Mouse (Mus musculus): Measurements from ENCODE around the gene Slc16a3. TPM values are rescaled to one million over a fixed set of nuclear protein-coding genes. Genes with fewer than 3 reads are reported as not detected.

Gene Slc16a3
- polyA plus RNA-seq (2016; fragmentation: Nextera tagmentation; extraction: Ambion mirVana) = 34.2 and 36.4 TPM in 2 replicates

GRCm38 (mm10) chr11:120948328-120948727, at the start of gene Slc16a3:
Gene Slc16a3 (plus strand): TSS chr11:120948480.
- no peaks in the 10 kb centered on the region for H3K36me3 ChIP-seq (replicated peaks)
- peak within 1 kb of the TSS; percentile 46 for H3K4me3 ChIP-seq (replicated peaks)
- H3K4me1 ChIP-seq = peaks cover 43% of the 10 kb centered on the region
- peaks cover 37% of the 10 kb centered on the region for H3K27me3 ChIP-seq
- H3K4me2 ChIP-seq = peak within 1 kb of the TSS; percentile 59
- no peaks in the 10 kb centered on the region for H3K9me3 ChIP-seq
- ATAC-seq (ENCODE audit: low FRiP score) = no peak
- peak within 1 kb of the TSS; percentile 59 for H3K9ac ChIP-seq
- no peak within 1 kb of the TSS for H3K27ac ChIP-seq
- 42% methylated on average over 12 of the region's 12 CpGs for WGBS

- Histone ChIP-seq H3K4me1 (no peaks in the 10 kb centered on the region), H3K27me3 (no peaks in the 10 kb centered on the region), H3K4me3 (replicated peaks) (no peak overlapping the region), H3K4me2 (no peak overlapping the region), H3K9me3 (no peaks in the 10 kb centered on the region), H3K27ac (no peak overlapping the region), H3K36me3 (replicated peaks) (peaks cover 44% of the 10 kb centered on the region), H3K9ac (no peak overlapping the region)
- no peak for ATAC-seq (ENCODE audit: low FRiP score)
- 89% methylated on average over 8 of the region's 8 CpGs for WGBS
Measured at GRCm38 (mm10) chr11:120900276-120901244, 47.7 kb upstream of the Slc16a3 start.

- Histone ChIP-seq H3K4me3 (replicated peaks) (no peak overlapping the region), H3K4me1 (no peaks in the 10 kb centered on the region), H3K4me2 (no peak overlapping the region), H3K27me3 (no peaks in the 10 kb centered on the region), H3K9me3 (no peaks in the 10 kb centered on the region), H3K36me3 (replicated peaks) (peaks cover 33% of the 10 kb centered on the region), H3K9ac (no peak overlapping the region), H3K27ac (no peak overlapping the region)
- 82% methylated on average over 21 of the region's 21 CpGs for WGBS
- no peak for ATAC-seq (ENCODE audit: low FRiP score)
Measured at GRCm38 (mm10) chr11:120901729-120902486, 46.4 kb upstream of the Slc16a3 start.

- H3K9me3 ChIP-seq = no peaks in the 10 kb centered on the region
- H3K4me1 ChIP-seq = no peaks in the 10 kb centered on the region
- no peak overlapping the region for H3K27ac ChIP-seq
- no peak overlapping the region for H3K9ac ChIP-seq
- H3K27me3 ChIP-seq = no peaks in the 10 kb centered on the region
- no peak overlapping the region for H3K4me3 ChIP-seq (replicated peaks)
- 59% methylated on average over 10 of the region's 10 CpGs for WGBS
- no peak for ATAC-seq (ENCODE audit: low FRiP score)
- no peak overlapping the region for H3K4me2 ChIP-seq
- H3K36me3 ChIP-seq (replicated peaks) = peaks cover 26% of the 10 kb centered on the region
Measured at GRCm38 (mm10) chr11:120902487-120903142, 45.7 kb upstream of the Slc16a3 start.

GRCm38 (mm10) chr11:120903159-120903850, 45.0 kb upstream of the Slc16a3 start:
- Histone ChIP-seq H3K4me2 (no peak overlapping the region), H3K27ac (no peak overlapping the region), H3K4me3 (replicated peaks) (no peak overlapping the region), H3K9me3 (no peaks in the 10 kb centered on the region), H3K4me1 (no peaks in the 10 kb centered on the region), H3K27me3 (no peaks in the 10 kb centered on the region), H3K36me3 (replicated peaks) (peaks cover 24% of the 10 kb centered on the region), H3K9ac (no peak overlapping the region)
- ATAC-seq (ENCODE audit: low FRiP score) = no peak
- 89% methylated on average over 24 of the region's 24 CpGs for WGBS

- Histone ChIP-seq H3K36me3 (replicated peaks) (peaks cover 18% of the 10 kb centered on the region), H3K9me3 (no peaks in the 10 kb centered on the region), H3K4me2 (no peak overlapping the region), H3K4me3 (replicated peaks) (no peak overlapping the region), H3K27ac (no peak overlapping the region), H3K27me3 (no peaks in the 10 kb centered on the region), H3K9ac (no peak overlapping the region), H3K4me1 (no peaks in the 10 kb centered on the region)
- 98% methylated on average over 3 of the region's 3 CpGs for WGBS
- no peak for ATAC-seq (ENCODE audit: low FRiP score)
Measured at GRCm38 (mm10) chr11:120904561-120904960, 43.7 kb upstream of the Slc16a3 start.

GRCm38 (mm10) chr11:120905430-120905873, 42.8 kb upstream of the Slc16a3 start:
- Histone ChIP-seq H3K4me3 (replicated peaks) (no peak overlapping the region), H3K4me2 (no peak overlapping the region), H3K36me3 (replicated peaks) (peaks cover 18% of the 10 kb centered on the region), H3K27ac (no peak overlapping the region), H3K9ac (no peak overlapping the region), H3K27me3 (no peaks in the 10 kb centered on the region), H3K4me1 (no peaks in the 10 kb centered on the region), H3K9me3 (no peaks in the 10 kb centered on the region)
- 26% methylated on average over 1 of the region's 1 CpGs for WGBS
- peak; percentile 44; the same call in 1 of the 2 replicates for ATAC-seq (ENCODE audit: low FRiP score)

GRCm38 (mm10) chr11:120913796-120914195, 34.5 kb upstream of the Slc16a3 start:
- H3K36me3 ChIP-seq (replicated peaks) = peaks cover 21% of the 10 kb centered on the region
- no peak overlapping the region for H3K4me2 ChIP-seq
- 93% methylated on average over 4 of the region's 4 CpGs for WGBS
- no peak for ATAC-seq (ENCODE audit: low FRiP score)
- H3K27me3 ChIP-seq = no peaks in the 10 kb centered on the region
- H3K4me3 ChIP-seq (replicated peaks) = no peak overlapping the region
- no peak overlapping the region for H3K9ac ChIP-seq
- H3K27ac ChIP-seq = no peak overlapping the region
- no peaks in the 10 kb centered on the region for H3K9me3 ChIP-seq
- no peaks in the 10 kb centered on the region for H3K4me1 ChIP-seq

- 72% methylated on average over 3 of the region's 3 CpGs for WGBS
- peaks cover 45% of the 10 kb centered on the region for H3K36me3 ChIP-seq (replicated peaks)
- no peak overlapping the region for H3K4me2 ChIP-seq
- H3K9me3 ChIP-seq = no peaks in the 10 kb centered on the region
- no peaks in the 10 kb centered on the region for H3K4me1 ChIP-seq
- no peaks in the 10 kb centered on the region for H3K27me3 ChIP-seq
- no peak for ATAC-seq (ENCODE audit: low FRiP score)
- no peak overlapping the region for H3K9ac ChIP-seq
- H3K27ac ChIP-seq = no peak overlapping the region
- no peak overlapping the region for H3K4me3 ChIP-seq (replicated peaks)
Measured at GRCm38 (mm10) chr11:120916477-120916876, 31.8 kb upstream of the Slc16a3 start.

- no peak overlapping the region for H3K4me2 ChIP-seq
- no peaks in the 10 kb centered on the region for H3K9me3 ChIP-seq
- H3K36me3 ChIP-seq (replicated peaks) = peaks cover 51% of the 10 kb centered on the region
- ATAC-seq (ENCODE audit: low FRiP score) = no peak
- no peak overlapping the region for H3K4me3 ChIP-seq (replicated peaks)
- H3K4me1 ChIP-seq = no peaks in the 10 kb centered on the region
- no peak overlapping the region for H3K9ac ChIP-seq
- no peaks in the 10 kb centered on the region for H3K27me3 ChIP-seq
- H3K27ac ChIP-seq = no peak overlapping the region
- whole genome bisulfite sequencing = 91% methylated on average over 5 of the region's 5 CpGs
Measured at GRCm38 (mm10) chr11:120917756-120918155, 30.5 kb upstream of the Slc16a3 start.

GRCm38 (mm10) chr11:120922528-120922927, 25.8 kb upstream of the Slc16a3 start:
- no peak overlapping the region for H3K4me2 ChIP-seq
- no peak overlapping the region for H3K27ac ChIP-seq
- no peak overlapping the region for H3K4me3 ChIP-seq (replicated peaks)
- H3K4me1 ChIP-seq = no peaks in the 10 kb centered on the region
- H3K27me3 ChIP-seq = no peaks in the 10 kb centered on the region
- H3K36me3 ChIP-seq (replicated peaks) = peaks cover 60% of the 10 kb centered on the region
- H3K9me3 ChIP-seq = no peaks in the 10 kb centered on the region
- no peak for ATAC-seq (ENCODE audit: low FRiP score)
- 96% methylated on average over 3 of the region's 3 CpGs for WGBS
- no peak overlapping the region for H3K9ac ChIP-seq
